Mouse (Mus musculus) MEL (cell line): ENCODE measurements around the gene Olfr715b. TPM values are rescaled to one million over a fixed set of nuclear protein-coding genes. Genes with fewer than 3 reads are reported as not detected.
"Not testable (repeated sequence)": the region's sequence is repeated elsewhere in the genome, so short reads cannot be mapped to it uniquely, and the experiment has no call there.

Experiments used
- DNase-seq: peaks from one replicate; pipeline ENCODE4 v3.0.0; 2011; ENCODE audit warnings: low read depth, low spot score
- H3K27ac ChIP-seq: 2 replicates; pipeline ENCODE4 v1.5.1; 2012; ENCODE audit warnings: low read depth, mild to moderate bottlenecking, control low read depth, low read length, moderate library complexity; ENCODE audit not compliant: control insufficient read depth
- H3K27me3 ChIP-seq, 2 experiments: fragments of 150-350 bp in 1 of 2; sonication (generic) in 1 of 2; 2 replicates each; pipeline ENCODE4 v1.6.1; 2012; ENCODE audit warnings: low read length in 2 of 2, mild to moderate bottlenecking in 2 of 2, improper control_type of control experiment in 1 of 2, moderate library complexity in 1 of 2; ENCODE audit not compliant: insufficient read depth in 2 of 2, control insufficient read depth in 1 of 2
- H3K36me3 ChIP-seq, 2 experiments: 2 replicates each; pipeline ENCODE4 v1.6.1; 2012 to 2014; ENCODE audit warnings: low read length in 2 of 2, improper control_type of control experiment in 1 of 2, inconsistent platforms in 1 of 2, mild to moderate bottlenecking in 1 of 2; ENCODE audit not compliant: insufficient read depth in 2 of 2, control insufficient read depth in 1 of 2
- H3K4me1 ChIP-seq, 2 experiments: fragments of 150-350 bp in 1 of 2; sonication (generic) in 1 of 2; 2 replicates each; pipeline ENCODE4 v1.6.1; 2012; ENCODE audit warnings: low read length in 2 of 2, improper control_type of control experiment in 1 of 2, mild to moderate bottlenecking in 1 of 2; ENCODE audit not compliant: insufficient read depth in 2 of 2, control insufficient read depth in 1 of 2
- H3K4me3 ChIP-seq, 2 experiments: fragments of 150-350 bp in 1 of 2; sonication (generic) in 1 of 2; 2 replicates each; pipeline ENCODE4 v1.5.1; 2012; ENCODE audit warnings: low read depth in 2 of 2, low read length in 2 of 2, mild to moderate bottlenecking in 2 of 2, moderate library complexity in 2 of 2, control low read depth in 1 of 2, improper control_type of control experiment in 1 of 2; ENCODE audit not compliant: control insufficient read depth in 1 of 2, insufficient read depth in 1 of 2
- H3K79me2 ChIP-seq: 2 replicates; pipeline ENCODE4 v1.6.1; 2012; ENCODE audit warnings: mild to moderate bottlenecking, low read length, moderate library complexity; ENCODE audit not compliant: control insufficient read depth, poor library complexity, insufficient read depth
- H3K9ac ChIP-seq: 2 replicates; pipeline ENCODE4 v1.6.1; 2012; ENCODE audit warnings: low read depth, mild to moderate bottlenecking, control low read depth, low read length, moderate library complexity; ENCODE audit not compliant: control insufficient read depth, poor library complexity, severe bottlenecking
- H3K9me3 ChIP-seq: fragments of 150-350 bp; sonication (generic); replicated peaks from 2 replicates; pipeline ENCODE4 v1.6.1; 2012; ENCODE audit warnings: mild to moderate bottlenecking, low read length, improper control_type of control experiment, moderate library complexity; ENCODE audit not compliant: insufficient read depth
- CHD1 ChIP-seq: IDR thresholded peaks from 2 replicates; pipeline ENCODE4 v1.6.1; 2012; ENCODE audit warnings: low read depth, mild to moderate bottlenecking, inconsistent platforms, low read length, improper control_type of control experiment
- GABPA ChIP-seq: IDR thresholded peaks from 2 replicates; pipeline ENCODE4 v1.6.1; 2012; ENCODE audit warnings: low read depth, mild to moderate bottlenecking, inconsistent platforms, low read length, improper control_type of control experiment, moderate library complexity
- SIN3A ChIP-seq: IDR thresholded peaks from 2 replicates; pipeline ENCODE4 v1.6.1; 2012; ENCODE audit warnings: low read length, improper control_type of control experiment, inconsistent platforms
- TCF12 ChIP-seq: IDR thresholded peaks from 2 replicates; pipeline ENCODE4 v1.6.1; 2014; ENCODE audit warnings: low read depth, mild to moderate bottlenecking, inconsistent platforms, low read length, improper control_type of control experiment, moderate library complexity
- polyA plus RNA-seq, 2 experiments: library from polyadenylated mRNA; stranded (reverse) in 1 of 2; unstranded in 1 of 2; fragments of >175 nt in 1 of 2; fragments of >200 nt in 1 of 2; gene quantifications; 2 replicates each; pipeline versions ENCODE4 v1.2.1 to v1.2.4; 2012; ENCODE audit warnings: low replicate concordance in 2 of 2, low read depth in 1 of 2; ENCODE audit not compliant: insufficient read length in 2 of 2, insufficient read depth in 1 of 2, missing spikeins in 1 of 2
- total RNA-seq: library from RNA; depleted of rRNA; stranded (reverse); fragments of 300-350 nt; gene quantifications from 2 replicates; pipeline ENCODE4 v1.2.3, GENCODE M21; 2012; rRNA removed

Olfr715b gene
- total RNA-seq: not detected in 2 replicates
- polyA plus RNA-seq: not detected

- not testable (repeated sequence) for DNase-seq, H3K27me3 ChIP-seq, H3K9ac ChIP-seq, H3K4me3 ChIP-seq, H3K4me1 ChIP-seq, H3K36me3 ChIP-seq, H3K9me3 ChIP-seq, H3K27ac ChIP-seq, H3K79me2 ChIP-seq
Measured at GRCm38 (mm10) chr7:107110269-107110668, at the start of gene Olfr715b. Olfr715b (minus strand) TSS chr7:107110369.

DNA sequence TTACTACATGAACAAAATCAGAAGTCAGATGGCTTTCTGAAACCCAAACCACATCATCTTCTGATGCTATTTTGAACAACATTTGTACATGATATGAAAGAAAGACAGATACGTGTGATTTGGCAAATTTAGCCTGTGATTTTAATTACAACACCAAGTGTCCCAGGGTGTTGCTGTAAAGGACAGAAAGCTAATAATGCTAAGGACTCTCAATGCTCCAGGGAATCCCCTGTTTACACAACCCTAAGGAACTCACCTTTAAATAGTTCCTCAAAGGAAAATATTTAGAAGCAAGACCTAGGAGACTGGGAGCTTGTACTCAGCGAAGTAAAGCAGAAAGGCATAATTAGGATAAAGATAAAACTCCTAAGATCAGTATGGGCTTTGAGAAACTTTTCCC lies 27.9 kb upstream of the Olfr715b start, which contains the start of gene Olfr716:
Gene Olfr716 (plus strand): TSS at position 301 of the 400 bp plus-strand sequence.
- H3K9me3 ChIP-seq, DNase-seq: not testable (repeated sequence)

GRCm38 (mm10) chr7:107130983-107131382 lies 20.8 kb upstream of the Olfr715b start, which contains the start of gene Olfr715:
Olfr715 (minus strand) TSS chr7:107131083.
- not testable (repeated sequence) for H3K4me3 ChIP-seq, H3K9ac ChIP-seq, H3K4me1 ChIP-seq, H3K27ac ChIP-seq, DNase-seq, H3K9me3 ChIP-seq, H3K36me3 ChIP-seq, H3K27me3 ChIP-seq, H3K79me2 ChIP-seq

More for the DNA sequence above, 27.9 kb upstream of the Olfr715b start, which contains the start of gene Olfr716:
- not testable (repeated sequence) for H3K27ac ChIP-seq, H3K4me1 ChIP-seq, H3K27me3 ChIP-seq, H3K79me2 ChIP-seq, H3K4me3 ChIP-seq, H3K9ac ChIP-seq, H3K36me3 ChIP-seq

DNA sequence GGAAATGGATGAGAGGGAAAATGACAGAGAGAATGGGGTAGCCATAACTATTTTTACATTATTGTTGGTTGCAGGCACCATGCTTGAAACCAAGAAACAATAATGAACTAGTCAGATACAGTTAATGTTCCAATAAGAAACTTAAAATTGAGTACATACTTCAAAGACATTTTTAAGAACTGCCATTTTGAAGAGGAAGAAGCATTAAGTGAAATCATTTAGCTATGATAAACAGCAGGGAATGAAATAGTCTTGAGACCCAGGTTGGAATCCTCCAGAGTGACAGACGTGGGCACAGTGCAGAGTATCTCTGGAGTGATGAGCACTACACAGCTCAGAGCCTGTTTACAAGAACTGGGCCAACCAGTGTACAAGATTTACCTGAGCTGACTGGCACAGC lies 17.2 kb downstream of the Olfr715b start, which contains the start of gene Olfr17:
Gene Olfr17 (plus strand): TSS at position 301 of the 400 bp plus-strand sequence.
- H3K79me2 ChIP-seq: no peaks in the 10 kb centered on the region
- no peaks in the 10 kb centered on the region for H3K36me3 ChIP-seq
- no peaks in the 10 kb centered on the region for H3K9me3 ChIP-seq
- H3K9ac ChIP-seq: no peak within 1 kb of the TSS
- no peak within 1 kb of the TSS for H3K27ac ChIP-seq
- TF ChIP-seq CHD1 (no peak), GABPA (no peak), TCF12 (no peak), SIN3A (no peak)
- no peak for DNase-seq
- no peaks in the 10 kb centered on the region for H3K27me3 ChIP-seq
- H3K4me1 ChIP-seq: no peaks in the 10 kb centered on the region
- H3K4me3 ChIP-seq: no peak within 1 kb of the TSS
